Mouse (Mus musculus) MEL (cell line): ENCODE measurements at regions not wholly inside any gene's neighbourhood (a gene's known extent, or its start where the extent isn't known, plus 50 kb on each side); places are given as distances from the start of the nearest gene placed in this dataset.

Source experiments
- DNase-seq: peaks from one replicate; pipeline ENCODE4 v3.0.0; 2011; ENCODE audit warnings: low read depth, low spot score
- H3K27ac ChIP-seq: 2 replicates; pipeline ENCODE4 v1.5.1; 2012; ENCODE audit warnings: low read depth, mild to moderate bottlenecking, control low read depth, low read length, moderate library complexity; ENCODE audit not compliant: control insufficient read depth
- H3K27me3 ChIP-seq, 2 experiments: fragments of 150-350 bp in 1 of 2; sonication (generic) in 1 of 2; 2 replicates each; pipeline ENCODE4 v1.6.1; 2012; ENCODE audit warnings: low read length in 2 of 2, mild to moderate bottlenecking in 2 of 2, improper control_type of control experiment in 1 of 2, moderate library complexity in 1 of 2; ENCODE audit not compliant: insufficient read depth in 2 of 2, control insufficient read depth in 1 of 2
- H3K36me3 ChIP-seq, 2 experiments: 2 replicates each; pipeline ENCODE4 v1.6.1; 2012 to 2014; ENCODE audit warnings: low read length in 2 of 2, improper control_type of control experiment in 1 of 2, inconsistent platforms in 1 of 2, mild to moderate bottlenecking in 1 of 2; ENCODE audit not compliant: insufficient read depth in 2 of 2, control insufficient read depth in 1 of 2
- H3K4me1 ChIP-seq, 2 experiments: fragments of 150-350 bp in 1 of 2; sonication (generic) in 1 of 2; 2 replicates each; pipeline ENCODE4 v1.6.1; 2012; ENCODE audit warnings: low read length in 2 of 2, improper control_type of control experiment in 1 of 2, mild to moderate bottlenecking in 1 of 2; ENCODE audit not compliant: insufficient read depth in 2 of 2, control insufficient read depth in 1 of 2
- H3K4me3 ChIP-seq, 2 experiments: fragments of 150-350 bp in 1 of 2; sonication (generic) in 1 of 2; 2 replicates each; pipeline ENCODE4 v1.5.1; 2012; ENCODE audit warnings: low read depth in 2 of 2, low read length in 2 of 2, mild to moderate bottlenecking in 2 of 2, moderate library complexity in 2 of 2, control low read depth in 1 of 2, improper control_type of control experiment in 1 of 2; ENCODE audit not compliant: control insufficient read depth in 1 of 2, insufficient read depth in 1 of 2
- H3K79me2 ChIP-seq: 2 replicates; pipeline ENCODE4 v1.6.1; 2012; ENCODE audit warnings: mild to moderate bottlenecking, low read length, moderate library complexity; ENCODE audit not compliant: control insufficient read depth, poor library complexity, insufficient read depth
- H3K9ac ChIP-seq: 2 replicates; pipeline ENCODE4 v1.6.1; 2012; ENCODE audit warnings: low read depth, mild to moderate bottlenecking, control low read depth, low read length, moderate library complexity; ENCODE audit not compliant: control insufficient read depth, poor library complexity, severe bottlenecking
- H3K9me3 ChIP-seq: fragments of 150-350 bp; sonication (generic); replicated peaks from 2 replicates; pipeline ENCODE4 v1.6.1; 2012; ENCODE audit warnings: mild to moderate bottlenecking, low read length, improper control_type of control experiment, moderate library complexity; ENCODE audit not compliant: insufficient read depth
- CHD2 ChIP-seq: IDR thresholded peaks from 2 replicates; pipeline ENCODE4 v1.6.1; 2011; ENCODE audit warnings: low read length, improper control_type of control experiment
- CTCF ChIP-seq, 3 experiments: IDR thresholded peaks in 2 of 3; conservative IDR thresholded peaks in 1 of 3; 2 replicates each; pipeline ENCODE4 v1.5.1; 2011 to 2012; ENCODE audit warnings: low read length in 3 of 3, low read depth in 2 of 3, mild to moderate bottlenecking in 2 of 3, improper control_type of control experiment in 1 of 3, inconsistent platforms in 1 of 3, mixed read lengths in 1 of 3, moderate library complexity in 1 of 3; ENCODE audit not compliant: control insufficient read depth in 1 of 3, insufficient read depth in 1 of 3, poor library complexity in 1 of 3, severe bottlenecking in 1 of 3
- E2F4 ChIP-seq: IDR thresholded peaks from 2 replicates; pipeline ENCODE4 v1.6.1; 2011; ENCODE audit warnings: low read depth, low read length, improper control_type of control experiment, borderline replicate concordance
- ELF1 ChIP-seq: IDR thresholded peaks from 2 replicates; pipeline ENCODE4 v1.6.1; 2014; ENCODE audit warnings: low read depth, mild to moderate bottlenecking, inconsistent platforms, low read length, improper control_type of control experiment, moderate library complexity
- HCFC1 ChIP-seq: IDR thresholded peaks from 2 replicates; pipeline ENCODE4 v1.6.1; 2012; ENCODE audit warnings: low read depth, mild to moderate bottlenecking, inconsistent platforms, low read length, improper control_type of control experiment, moderate library complexity
- JUND ChIP-seq: IDR thresholded peaks from 2 replicates; pipeline ENCODE4 v1.6.1; 2011; ENCODE audit warnings: low read depth, mild to moderate bottlenecking, improper control_type of control experiment, low read length
- KAT2A ChIP-seq: conservative IDR thresholded peaks from 2 replicates; pipeline ENCODE4 v1.6.1; 2012; ENCODE audit warnings: low read depth, low read length, improper control_type of control experiment, inconsistent platforms
- MAX ChIP-seq: IDR thresholded peaks from 2 replicates; pipeline ENCODE4 v1.6.1; 2011; ENCODE audit warnings: low read length, improper control_type of control experiment
- MAZ ChIP-seq: IDR thresholded peaks from 2 replicates; pipeline ENCODE4 v1.6.1; 2012; ENCODE audit warnings: low read depth, mild to moderate bottlenecking, inconsistent platforms, low read length, improper control_type of control experiment
- MXI1 ChIP-seq: IDR thresholded peaks from 2 replicates; pipeline ENCODE4 v1.6.1; 2011; ENCODE audit warnings: mild to moderate bottlenecking, low read depth, low read length, improper control_type of control experiment
- MYB ChIP-seq: IDR thresholded peaks from 2 replicates; pipeline ENCODE4 v1.6.1; 2011; ENCODE audit warnings: mild to moderate bottlenecking, low read depth, low read length, improper control_type of control experiment
- MYC ChIP-seq: IDR thresholded peaks from 2 replicates; pipeline ENCODE4 v1.6.1; 2011; ENCODE audit warnings: low read depth, mild to moderate bottlenecking, low read length, improper control_type of control experiment, moderate library complexity
- NELFE ChIP-seq: IDR thresholded peaks from 2 replicates; pipeline ENCODE4 v1.6.1; 2011; ENCODE audit warnings: low read depth, low read length, improper control_type of control experiment
- POLR2A ChIP-seq, 2 experiments: IDR thresholded peaks; 2 replicates each; pipeline ENCODE4 v1.6.1; 2011 to 2012; ENCODE audit warnings: low read length in 2 of 2, mild to moderate bottlenecking in 2 of 2, control low read depth in 1 of 2, improper control_type of control experiment in 1 of 2, low read depth in 1 of 2, moderate library complexity in 1 of 2; ENCODE audit not compliant: control insufficient read depth in 1 of 2, insufficient read depth in 1 of 2, poor library complexity in 1 of 2
- POLR2AphosphoS5 ChIP-seq: IDR thresholded peaks from 2 replicates; pipeline ENCODE4 v1.6.1; 2012; ENCODE audit warnings: low read depth, borderline replicate concordance, mild to moderate bottlenecking, inconsistent platforms, low read length, moderate library complexity, mixed read lengths
- RAD21 ChIP-seq: IDR thresholded peaks from 2 replicates; pipeline ENCODE4 v1.6.1; 2011; ENCODE audit warnings: mild to moderate bottlenecking, low read depth, low read length, improper control_type of control experiment
- SMC3 ChIP-seq: IDR thresholded peaks from 2 replicates; pipeline ENCODE4 v1.6.1; 2011; ENCODE audit warnings: low read depth, low read length, improper control_type of control experiment
- TAL1 ChIP-seq: IDR thresholded peaks from 2 replicates; pipeline ENCODE4 v1.6.1; 2012; ENCODE audit warnings: mild to moderate bottlenecking, inconsistent platforms, low read length, moderate library complexity, mixed read lengths
- TBP ChIP-seq: IDR thresholded peaks from 2 replicates; pipeline ENCODE4 v1.8.0; 2011; ENCODE audit warnings: low read depth, low read length, improper control_type of control experiment
- TCF12 ChIP-seq: IDR thresholded peaks from 2 replicates; pipeline ENCODE4 v1.6.1; 2014; ENCODE audit warnings: low read depth, mild to moderate bottlenecking, inconsistent platforms, low read length, improper control_type of control experiment, moderate library complexity
- ZKSCAN1 ChIP-seq: IDR thresholded peaks from 2 replicates; pipeline ENCODE4 v1.6.1; 2012; ENCODE audit warnings: low read depth, mild to moderate bottlenecking, inconsistent platforms, low read length, improper control_type of control experiment, moderate library complexity

DNA sequence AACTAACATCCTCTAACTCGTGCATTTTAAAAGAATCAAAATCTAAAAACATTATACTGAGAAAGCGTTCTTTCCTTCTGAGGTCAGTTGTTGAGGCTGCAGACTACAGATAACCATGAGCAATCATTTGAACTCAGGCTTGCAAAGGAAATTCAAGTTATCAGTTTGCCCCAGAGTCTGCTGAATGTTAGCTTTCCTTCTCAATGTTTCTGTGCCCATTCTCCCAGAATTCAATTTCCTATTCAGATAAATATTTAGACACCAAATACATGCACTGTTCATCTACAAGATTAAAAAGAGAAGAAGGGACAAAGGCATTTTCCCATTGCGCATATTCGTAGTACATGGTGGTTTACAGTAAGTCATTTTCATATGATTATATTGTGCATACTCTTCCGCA lies 107.9 kb upstream of the Tank start (continued):
- TF ChIP-seq MYB (no peak), POLR2A (IDR thresholded peaks at IDR 0.05; ENCODE audit: control insufficient read depth in 1 of 2, insufficient read depth in 1 of 2, low read depth in 1 of 2, low read length in 2 of 2, poor library complexity in 1 of 2) (no peak)

DNA sequence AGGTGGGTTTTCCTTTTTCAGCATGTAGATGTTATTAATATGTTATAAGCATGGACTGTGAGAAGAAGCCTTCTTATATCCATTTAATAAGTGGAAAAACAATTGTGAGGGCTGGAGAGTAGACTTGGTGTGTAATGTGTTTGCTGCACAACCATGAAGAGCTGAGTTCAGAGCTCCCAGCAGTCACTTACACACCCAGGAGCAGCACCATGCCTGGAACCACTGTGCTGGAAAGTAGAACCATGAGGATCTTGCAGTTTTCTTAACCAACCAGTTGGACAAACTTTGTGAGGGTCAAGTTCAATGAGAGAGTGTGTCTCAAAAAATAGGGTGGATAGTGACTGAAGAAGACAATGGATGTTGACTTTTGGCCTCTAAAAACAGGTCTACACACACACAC lies 108.3 kb upstream of the Tank start:
- no peaks in the 10 kb centered on the region; a peak in 1 of 4 replicates for H3K27me3 ChIP-seq
- no peaks in the 10 kb centered on the region for H3K79me2 ChIP-seq
- TF ChIP-seq MYC (no peak), KAT2A (no peak), RAD21 (no peak), SMC3 (no peak), E2F4 (no peak), POLR2A (IDR thresholded peaks at IDR 0.05; ENCODE audit: control insufficient read depth in 1 of 2, insufficient read depth in 1 of 2, low read depth in 1 of 2, low read length in 2 of 2, poor library complexity in 1 of 2) (no peak), TBP (no peak), ELF1 (no peak), TCF12 (no peak), CHD2 (no peak), JUND (no peak), MAX (no peak), CTCF (IDR thresholded peaks at IDR 0.05 in 2 of 3, conservative IDR thresholded peaks at IDR 0.05 in 1 of 3; ENCODE audit: control insufficient read depth in 1 of 3, insufficient read depth in 1 of 3, low read depth in 2 of 3, low read length in 3 of 3, poor library complexity in 1 of 3, severe bottlenecking in 1 of 3) (no peak), TAL1 (no peak), NELFE (no peak), MXI1 (no peak)
- no peaks in the 10 kb centered on the region for H3K9me3 ChIP-seq
- H3K4me3 ChIP-seq = no peak overlapping the region
- peak overlapping the region; percentile 48 for H3K27ac ChIP-seq
- H3K36me3 ChIP-seq = peaks cover 0 to 18% of the 10 kb centered on the region in 2 experiments; a peak in 2 of 4 replicates
- DNase-seq = no peak
- H3K9ac ChIP-seq = no peak overlapping the region
- H3K4me1 ChIP-seq = peaks cover 6 to 9% of the 10 kb centered on the region in 2 experiments

- Histone ChIP-seq H3K4me1 (no peaks in the 10 kb centered on the region), H3K27me3 (no peaks in the 10 kb centered on the region), H3K79me2 (no peaks in the 10 kb centered on the region), H3K4me3 (no peak overlapping the region), H3K36me3 (no peaks in the 10 kb centered on the region; a peak in 1 of 4 replicates), H3K27ac (no peak overlapping the region), H3K9ac (no peak overlapping the region), H3K9me3 (no peaks in the 10 kb centered on the region)
- DNase-seq = peak; percentile 53
- TF ChIP-seq SMC3 = peak; percentile 61
- 0 out of 2 replicates have a peak, but pooled peaks have one; percentile 12 for TF ChIP-seq HCFC1
- TF ChIP-seq MYC = no peak
- no peak for TF ChIP-seq MAZ
- TF ChIP-seq POLR2AphosphoS5 = no peak
- TF ChIP-seq RAD21 = peak; percentile 33
- TF ChIP-seq KAT2A = no peak
- TF ChIP-seq ZKSCAN1 = no peak
- no peak for TF ChIP-seq TAL1
- TF ChIP-seq CTCF (IDR thresholded peaks at IDR 0.05 in 2 of 3, conservative IDR thresholded peaks at IDR 0.05 in 1 of 3; ENCODE audit: control insufficient read depth in 1 of 3, insufficient read depth in 1 of 3, low read depth in 2 of 3, low read length in 3 of 3, poor library complexity in 1 of 3, severe bottlenecking in 1 of 3) = peak; percentile 58 to 84 (median 68)
Observed at GRCm38 (mm10) chr2:61455902-61456301, 122.5 kb upstream of the Tank start.
